Mouse (Mus musculus): ENCODE measurements around the gene Ano10.

- TF ChIP-seq CTCF (conservative IDR thresholded peaks at IDR 0.05; ENCODE audit: insufficient read depth, insufficient read length, low read depth, low read length) (no peak), POLR2A (IDR thresholded peaks at IDR 0.05; ENCODE audit: low read depth, low read length) (no peak)
Measured at GRCm38 (mm10) chr9:122288416-122288815, 5.8 kb downstream of the Ano10 start.

All from kidney, adult 2 months (tissue).